Mouse (Mus musculus) MEL (cell line): Measurements from ENCODE around the gene Rpl36a. TPM values are rescaled to one million over a fixed set of nuclear protein-coding genes. Genes with fewer than 3 reads are reported as not detected.

Experiments used
- DNase-seq: peaks from one replicate; pipeline ENCODE4 v3.0.0; 2011; ENCODE audit warnings: low read depth, low spot score
- H3K27ac ChIP-seq: 2 replicates; pipeline ENCODE4 v1.5.1; 2012; ENCODE audit warnings: low read depth, mild to moderate bottlenecking, control low read depth, low read length, moderate library complexity; ENCODE audit not compliant: control insufficient read depth
- H3K27me3 ChIP-seq, 2 experiments: fragments of 150-350 bp in 1 of 2; sonication (generic) in 1 of 2; 2 replicates each; pipeline ENCODE4 v1.6.1; 2012; ENCODE audit warnings: low read length in 2 of 2, mild to moderate bottlenecking in 2 of 2, improper control_type of control experiment in 1 of 2, moderate library complexity in 1 of 2; ENCODE audit not compliant: insufficient read depth in 2 of 2, control insufficient read depth in 1 of 2
- H3K36me3 ChIP-seq, 2 experiments: 2 replicates each; pipeline ENCODE4 v1.6.1; 2012 to 2014; ENCODE audit warnings: low read length in 2 of 2, improper control_type of control experiment in 1 of 2, inconsistent platforms in 1 of 2, mild to moderate bottlenecking in 1 of 2; ENCODE audit not compliant: insufficient read depth in 2 of 2, control insufficient read depth in 1 of 2
- H3K4me1 ChIP-seq, 2 experiments: fragments of 150-350 bp in 1 of 2; sonication (generic) in 1 of 2; 2 replicates each; pipeline ENCODE4 v1.6.1; 2012; ENCODE audit warnings: low read length in 2 of 2, improper control_type of control experiment in 1 of 2, mild to moderate bottlenecking in 1 of 2; ENCODE audit not compliant: insufficient read depth in 2 of 2, control insufficient read depth in 1 of 2
- H3K4me3 ChIP-seq, 2 experiments: fragments of 150-350 bp in 1 of 2; sonication (generic) in 1 of 2; 2 replicates each; pipeline ENCODE4 v1.5.1; 2012; ENCODE audit warnings: low read depth in 2 of 2, low read length in 2 of 2, mild to moderate bottlenecking in 2 of 2, moderate library complexity in 2 of 2, control low read depth in 1 of 2, improper control_type of control experiment in 1 of 2; ENCODE audit not compliant: control insufficient read depth in 1 of 2, insufficient read depth in 1 of 2
- H3K79me2 ChIP-seq: 2 replicates; pipeline ENCODE4 v1.6.1; 2012; ENCODE audit warnings: mild to moderate bottlenecking, low read length, moderate library complexity; ENCODE audit not compliant: control insufficient read depth, poor library complexity, insufficient read depth
- H3K9ac ChIP-seq: 2 replicates; pipeline ENCODE4 v1.6.1; 2012; ENCODE audit warnings: low read depth, mild to moderate bottlenecking, control low read depth, low read length, moderate library complexity; ENCODE audit not compliant: control insufficient read depth, poor library complexity, severe bottlenecking
- H3K9me3 ChIP-seq: fragments of 150-350 bp; sonication (generic); replicated peaks from 2 replicates; pipeline ENCODE4 v1.6.1; 2012; ENCODE audit warnings: mild to moderate bottlenecking, low read length, improper control_type of control experiment, moderate library complexity; ENCODE audit not compliant: insufficient read depth
- BHLHE40 ChIP-seq: IDR thresholded peaks from 2 replicates; pipeline ENCODE4 v1.6.1; 2012; ENCODE audit warnings: low read depth, mild to moderate bottlenecking, inconsistent platforms, low read length, improper control_type of control experiment, borderline replicate concordance
- CHD1 ChIP-seq: IDR thresholded peaks from 2 replicates; pipeline ENCODE4 v1.6.1; 2012; ENCODE audit warnings: low read depth, mild to moderate bottlenecking, inconsistent platforms, low read length, improper control_type of control experiment
- CTCF ChIP-seq, 3 experiments: IDR thresholded peaks in 2 of 3; conservative IDR thresholded peaks in 1 of 3; 2 replicates each; pipeline ENCODE4 v1.5.1; 2011 to 2012; ENCODE audit warnings: low read length in 3 of 3, low read depth in 2 of 3, mild to moderate bottlenecking in 2 of 3, improper control_type of control experiment in 1 of 3, inconsistent platforms in 1 of 3, mixed read lengths in 1 of 3, moderate library complexity in 1 of 3; ENCODE audit not compliant: control insufficient read depth in 1 of 3, insufficient read depth in 1 of 3, poor library complexity in 1 of 3, severe bottlenecking in 1 of 3
- EP300 ChIP-seq, 2 experiments: IDR thresholded peaks; 2 replicates each; pipeline ENCODE4 v1.6.1; 2011; ENCODE audit warnings: improper control_type of control experiment in 2 of 2, low read length in 2 of 2, low read depth in 1 of 2, mild to moderate bottlenecking in 1 of 2
- ETS1 ChIP-seq: IDR thresholded peaks from 2 replicates; pipeline ENCODE4 v1.6.1; 2012; ENCODE audit warnings: low read depth, mild to moderate bottlenecking, inconsistent platforms, low read length, improper control_type of control experiment, moderate library complexity
- MAX ChIP-seq: IDR thresholded peaks from 2 replicates; pipeline ENCODE4 v1.6.1; 2011; ENCODE audit warnings: low read length, improper control_type of control experiment
- MXI1 ChIP-seq: IDR thresholded peaks from 2 replicates; pipeline ENCODE4 v1.6.1; 2011; ENCODE audit warnings: mild to moderate bottlenecking, low read depth, low read length, improper control_type of control experiment
- NELFE ChIP-seq: IDR thresholded peaks from 2 replicates; pipeline ENCODE4 v1.6.1; 2011; ENCODE audit warnings: low read depth, low read length, improper control_type of control experiment
- POLR2AphosphoS2 ChIP-seq: IDR thresholded peaks from 2 replicates; pipeline ENCODE4 v1.6.1; 2011; ENCODE audit warnings: low read length, improper control_type of control experiment
- POLR2AphosphoS5 ChIP-seq: IDR thresholded peaks from 2 replicates; pipeline ENCODE4 v1.6.1; 2012; ENCODE audit warnings: low read depth, borderline replicate concordance, mild to moderate bottlenecking, inconsistent platforms, low read length, moderate library complexity, mixed read lengths
- SIN3A ChIP-seq: IDR thresholded peaks from 2 replicates; pipeline ENCODE4 v1.6.1; 2012; ENCODE audit warnings: low read length, improper control_type of control experiment, inconsistent platforms
- SMC3 ChIP-seq: IDR thresholded peaks from 2 replicates; pipeline ENCODE4 v1.6.1; 2011; ENCODE audit warnings: low read depth, low read length, improper control_type of control experiment
- TBP ChIP-seq: IDR thresholded peaks from 2 replicates; pipeline ENCODE4 v1.8.0; 2011; ENCODE audit warnings: low read depth, low read length, improper control_type of control experiment
- USF1 ChIP-seq: IDR thresholded peaks from 2 replicates; pipeline ENCODE4 v1.6.1; 2014; ENCODE audit warnings: low read depth, mild to moderate bottlenecking, inconsistent platforms, low read length, improper control_type of control experiment, moderate library complexity
- ZC3H11A ChIP-seq: IDR thresholded peaks from 2 replicates; pipeline ENCODE4 v1.6.1; 2012; ENCODE audit warnings: low read depth, mild to moderate bottlenecking, inconsistent platforms, low read length, improper control_type of control experiment
- polyA plus RNA-seq, 2 experiments: library from polyadenylated mRNA; stranded (reverse) in 1 of 2; unstranded in 1 of 2; fragments of >175 nt in 1 of 2; fragments of >200 nt in 1 of 2; gene quantifications; 2 replicates each; pipeline versions ENCODE4 v1.2.1 to v1.2.4; 2012; ENCODE audit warnings: low replicate concordance in 2 of 2, low read depth in 1 of 2; ENCODE audit not compliant: insufficient read length in 2 of 2, insufficient read depth in 1 of 2, missing spikeins in 1 of 2
- total RNA-seq: library from RNA; depleted of rRNA; stranded (reverse); fragments of 300-350 nt; gene quantifications from 2 replicates; pipeline ENCODE4 v1.2.3, GENCODE M21; 2012

The Rpl36a gene
- total and polyA plus RNA-seq, 3 experiments, result 1,673 to 6,935 TPM; not detected in 1

DNA sequence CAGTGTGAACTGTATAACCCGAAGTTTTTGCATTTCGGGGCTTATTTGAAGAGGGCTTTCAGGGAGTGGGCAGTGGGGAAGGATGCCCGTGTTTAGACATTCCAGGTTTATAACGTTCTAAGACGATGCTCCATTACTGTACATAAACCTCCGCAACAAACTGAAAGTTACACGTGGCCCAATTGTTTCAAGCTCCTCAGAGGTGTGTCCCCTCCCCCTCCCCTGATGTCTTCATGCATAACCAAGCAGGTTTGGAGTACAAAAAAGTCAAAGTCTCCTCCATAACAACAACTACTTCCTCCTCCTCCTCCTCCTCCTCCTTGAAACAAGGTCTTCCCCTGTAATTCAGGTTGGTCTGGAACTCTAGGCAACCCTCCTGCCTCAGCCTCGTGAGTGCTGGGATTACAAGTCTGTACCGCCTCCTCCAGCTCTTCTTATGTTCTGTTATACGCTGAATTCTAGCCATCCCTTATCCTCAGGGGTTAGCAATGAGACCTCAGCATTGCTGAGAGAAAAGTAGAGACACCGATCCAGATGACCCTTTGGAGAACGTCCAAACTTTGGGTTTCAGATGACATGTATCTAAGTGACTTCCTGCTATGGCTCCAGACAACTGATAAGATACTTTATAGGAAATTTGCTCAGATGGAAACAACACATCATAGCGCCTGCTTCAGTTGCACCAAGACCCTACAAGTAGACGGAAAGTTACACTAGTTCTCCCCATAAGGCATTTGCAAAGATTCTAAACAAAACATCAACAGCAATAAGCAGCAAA lies 4.7 kb upstream of the Rpl36a start:
- Histone ChIP-seq H3K4me3 (peak overlapping the region; percentile 75 to 85), H3K9ac (peak overlapping the region; percentile 90)

DNA sequence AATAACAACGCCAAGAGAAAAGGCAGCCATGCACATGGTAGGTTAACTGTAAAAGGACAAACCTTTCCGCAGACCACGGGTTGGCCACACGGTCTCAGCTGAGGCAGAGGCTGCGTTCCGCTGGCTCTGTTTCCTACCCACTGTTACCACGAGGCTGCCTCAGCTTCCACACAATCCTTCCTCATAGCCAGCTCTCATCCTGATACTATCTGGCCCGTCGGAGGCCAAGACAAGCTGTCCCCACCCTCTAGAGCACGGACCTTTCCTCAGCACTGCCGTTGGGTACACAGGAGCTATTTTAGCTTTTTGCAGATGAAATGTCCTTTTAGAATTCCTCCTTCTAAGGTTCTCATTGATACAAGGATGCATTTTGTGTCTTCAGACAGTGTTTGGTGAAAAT lies 3.2 kb upstream of the Rpl36a start:
- H3K4me1 ChIP-seq, result peaks cover 25 to 32% of the 10 kb centered on the region in 2 experiments
- H3K4me3 ChIP-seq, result peak overlapping the region; percentile 75 to 85
- peak; percentile 88 for TF ChIP-seq POLR2AphosphoS5
- TF ChIP-seq MXI1, result no peak
- TF ChIP-seq SMC3, result no peak
- H3K27ac ChIP-seq, result peak overlapping the region; percentile 99
- H3K9me3 ChIP-seq, result no peaks in the 10 kb centered on the region
- H3K27me3 ChIP-seq, result no peaks in the 10 kb centered on the region
- peaks cover 11 to 50% of the 10 kb centered on the region in 2 experiments for H3K36me3 ChIP-seq
- DNase-seq, result peak; percentile 85
- peaks cover 89% of the 10 kb centered on the region for H3K79me2 ChIP-seq
- H3K9ac ChIP-seq, result peak overlapping the region; percentile 90

More for the DNA sequence above, 4.7 kb upstream of the Rpl36a start:
- Histone ChIP-seq H3K79me2 (peaks cover 82% of the 10 kb centered on the region), H3K27ac (peak overlapping the region; percentile 99), H3K4me1 (peaks cover 29 to 36% of the 10 kb centered on the region in 2 experiments), H3K27me3 (no peaks in the 10 kb centered on the region), H3K9me3 (no peaks in the 10 kb centered on the region), H3K36me3 (peaks cover 8 to 57% of the 10 kb centered on the region in 2 experiments)
- peak; percentile 72 for DNase-seq
- TF ChIP-seq POLR2AphosphoS2 (no peak), NELFE (no peak), ETS1 (no peak), MAX (no peak), ZC3H11A (no peak), SIN3A (no peak), BHLHE40 (no peak), USF1 (no peak), EP300 (IDR thresholded peaks at IDR 0.05; ENCODE audit: low read depth in 1 of 2, low read length in 2 of 2) (no peak), CHD1 (no peak), TBP (no peak), CTCF (IDR thresholded peaks at IDR 0.05 in 2 of 3, conservative IDR thresholded peaks at IDR 0.05 in 1 of 3; ENCODE audit: control insufficient read depth in 1 of 3, insufficient read depth in 1 of 3, low read depth in 2 of 3, low read length in 3 of 3, poor library complexity in 1 of 3, severe bottlenecking in 1 of 3) (no peak)
